Mouse (Mus musculus) gonadal fat pad, adult 2 months (tissue): ENCODE measurements around the gene Lingo1. TPM values are rescaled to one million over a fixed set of nuclear protein-coding genes. Genes with fewer than 3 reads are reported as not detected.

ENCODE experiments used
- DNase-seq: peaks from one replicate; pipeline ENCODE4 v3.0.0-alpha.2; 2012; ENCODE audit warnings: low read depth
- polyA plus RNA-seq: library from polyadenylated mRNA; depleted of rRNA; stranded (reverse); fragments of >200 nt; gene quantifications from 2 replicates; pipeline ENCODE4 v1.2.3, GENCODE M21; 2012

The Lingo1 gene
- polyA plus RNA-seq, 1 experiment, result 153 TPM

- no peak for DNase-seq
Measured at GRCm38 (mm10) chr9:56678929-56679681, 117.2 kb downstream of the Lingo1 start.

DNA sequence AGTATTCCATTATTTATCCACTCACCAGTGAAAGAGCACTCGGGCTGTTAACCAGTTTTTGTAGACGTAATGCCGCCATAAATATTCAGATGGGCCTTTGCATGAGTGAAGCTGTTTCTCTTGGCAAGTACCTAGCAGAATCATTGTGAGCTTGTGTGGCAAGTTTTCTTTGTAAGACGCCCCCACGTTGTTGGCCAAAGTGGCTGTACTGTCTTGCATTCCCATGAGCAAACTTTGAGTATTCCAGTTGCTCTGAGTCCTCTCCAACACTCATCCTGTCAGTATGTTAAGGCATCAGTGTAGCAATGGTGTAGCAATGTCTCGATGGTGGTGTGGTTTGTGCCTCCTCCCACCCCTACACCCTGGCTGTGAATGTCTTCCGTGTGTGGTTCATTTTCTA is 120.6 kb downstream of the Lingo1 start:
- peak; percentile 79 for DNase-seq

GRCm38 (mm10) chr9:56669605-56670221 is 126.6 kb downstream of the Lingo1 start:
- DNase-seq, result no peak

DNA sequence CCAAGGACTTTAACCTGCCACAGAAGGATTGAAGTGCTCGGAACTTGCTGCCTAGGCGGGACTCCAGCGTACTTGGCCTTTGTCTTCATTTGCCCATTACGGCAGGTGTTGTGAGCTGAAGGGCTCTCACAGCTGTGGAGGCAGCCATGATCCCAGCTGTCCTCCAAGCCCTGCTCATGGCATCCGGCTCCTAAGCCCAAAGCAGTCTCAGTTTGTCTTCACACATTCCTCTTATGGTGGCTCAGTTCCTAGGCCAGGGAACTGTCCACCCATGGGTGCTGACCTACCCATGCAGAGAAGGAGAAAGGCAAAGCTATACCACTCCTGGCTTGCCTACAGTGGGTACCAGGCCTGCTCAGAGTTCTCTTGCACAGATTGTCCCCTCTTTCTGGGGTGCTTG is 132.1 kb downstream of the Lingo1 start:
- DNase-seq, result no peak

GRCm38 (mm10) chr9:56662946-56663345 is 133.3 kb downstream of the Lingo1 start:
- DNase-seq, result no peak

- no peak for DNase-seq
Measured at GRCm38 (mm10) chr9:56662405-56662804, 133.9 kb downstream of the Lingo1 start.

DNA sequence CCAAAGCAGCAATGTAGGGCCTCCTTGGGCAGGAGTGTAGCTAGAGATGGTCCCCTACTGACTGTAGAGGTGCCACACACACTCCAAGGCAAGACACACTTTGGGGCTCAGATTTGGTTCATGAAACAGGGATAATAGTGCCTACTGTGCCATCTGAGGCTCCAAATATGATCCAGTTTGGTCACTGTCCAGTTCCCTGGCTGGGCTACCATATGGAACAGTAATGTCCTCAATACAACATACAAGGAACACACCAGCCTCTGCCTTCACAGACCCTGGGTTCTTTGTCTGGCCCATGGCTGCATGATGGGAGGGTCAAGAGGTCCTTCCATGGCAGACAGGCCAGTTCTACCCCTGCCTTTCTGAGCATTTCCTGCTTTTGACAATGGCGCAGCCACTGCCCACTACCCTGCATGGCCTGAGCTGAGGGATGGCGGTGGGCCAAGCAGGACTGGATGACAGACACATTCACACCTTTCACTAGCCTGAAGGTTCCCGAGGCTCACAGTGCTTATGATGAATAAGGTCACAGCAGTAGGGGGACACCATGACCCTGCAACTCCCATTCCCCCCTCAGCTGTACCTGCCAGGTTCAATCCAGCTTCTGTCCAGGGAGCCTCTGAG is 134.9 kb downstream of the Lingo1 start:
- no peak for DNase-seq

DNA sequence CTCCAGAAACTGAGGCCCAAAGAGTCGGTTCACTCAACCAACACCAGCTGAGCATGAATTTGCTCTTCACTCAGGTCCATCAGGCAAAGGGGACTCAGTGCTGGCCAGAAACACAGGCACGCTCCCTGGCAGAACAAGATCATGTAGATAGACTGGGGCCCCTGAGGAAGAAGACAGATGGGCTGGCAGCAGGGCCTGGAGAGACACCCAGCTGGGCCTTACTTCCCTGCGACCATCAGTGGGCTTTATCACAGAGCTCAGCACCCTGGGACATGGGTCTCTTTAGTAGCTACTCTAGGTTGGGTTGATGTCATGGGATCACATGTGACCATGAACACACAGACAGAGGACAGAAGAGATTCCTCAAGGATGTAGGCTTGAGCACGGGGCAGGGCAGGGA is 137.7 kb downstream of the Lingo1 start:
- DNase-seq, result no peak

- no peak for DNase-seq
Measured at GRCm38 (mm10) chr9:56657996-56658398, 138.3 kb downstream of the Lingo1 start.

DNA sequence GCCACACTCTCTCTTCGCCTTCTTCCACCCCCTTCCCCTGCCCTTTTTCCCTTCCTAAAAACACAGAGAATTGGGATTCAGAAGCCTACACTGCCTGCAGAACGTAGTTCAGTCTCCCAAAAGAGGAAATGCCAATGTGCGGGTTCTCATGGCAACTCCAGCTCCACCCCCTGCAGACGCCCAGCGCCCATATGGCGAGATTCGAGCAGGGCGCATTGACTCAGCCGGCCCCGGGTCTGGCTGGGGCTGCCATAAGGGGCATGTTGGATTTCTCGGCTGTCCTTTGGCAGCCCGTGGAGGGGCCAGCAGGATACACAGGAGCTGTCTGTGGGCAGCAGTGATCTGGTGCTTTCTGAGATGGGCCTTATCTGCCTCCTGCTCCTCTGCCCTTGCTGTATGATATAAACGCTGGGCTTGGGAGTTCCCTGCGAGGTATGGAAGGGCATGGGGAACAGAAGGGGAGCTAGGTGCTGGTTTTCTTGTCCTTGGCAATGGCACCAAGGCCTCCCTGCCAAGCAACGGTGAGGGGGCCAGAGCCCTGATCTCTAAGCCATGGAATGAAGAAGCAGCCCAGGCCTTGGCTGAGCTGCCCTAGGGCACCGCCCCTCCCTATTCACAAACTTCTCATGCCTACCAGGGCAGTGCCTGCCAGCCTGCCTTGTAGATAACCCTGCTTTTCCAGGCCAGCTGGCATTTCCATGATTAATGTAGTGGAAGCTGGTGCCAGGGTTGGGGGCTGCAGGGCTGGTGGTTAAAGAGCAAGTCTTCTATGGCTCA is 139.3 kb downstream of the Lingo1 start:
- DNase-seq, result no peak

GRCm38 (mm10) chr9:56655167-56655566 is 141.1 kb downstream of the Lingo1 start:
- DNase-seq, result no peak

GRCm38 (mm10) chr9:56652551-56652950 is 143.7 kb downstream of the Lingo1 start:
- no peak for DNase-seq

- no peak for DNase-seq
Measured at GRCm38 (mm10) chr9:56651586-56651985, 144.7 kb downstream of the Lingo1 start.

GRCm38 (mm10) chr9:56646227-56647025 is 149.8 kb downstream of the Lingo1 start:
- no peak for DNase-seq

DNA sequence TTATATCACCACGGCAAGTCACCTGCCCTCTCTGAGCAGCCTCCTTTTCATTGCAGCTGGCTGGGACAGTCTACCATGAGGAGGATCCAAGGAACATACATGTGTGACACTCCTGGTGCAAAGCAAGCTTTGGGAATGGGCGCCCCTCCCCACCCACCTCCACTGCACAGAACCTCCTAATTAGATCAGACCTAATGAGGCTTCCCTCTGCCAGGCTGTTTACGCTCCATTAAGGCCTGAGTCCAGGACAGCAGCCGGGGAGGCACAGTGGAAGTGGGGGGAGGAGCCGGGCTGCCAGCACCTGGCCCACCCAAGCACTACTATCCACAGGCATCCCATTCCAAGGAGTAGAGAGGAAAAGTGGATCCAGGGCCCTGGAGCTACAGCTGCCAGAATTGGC is 152.8 kb downstream of the Lingo1 start:
- DNase-seq, result no peak

DNA sequence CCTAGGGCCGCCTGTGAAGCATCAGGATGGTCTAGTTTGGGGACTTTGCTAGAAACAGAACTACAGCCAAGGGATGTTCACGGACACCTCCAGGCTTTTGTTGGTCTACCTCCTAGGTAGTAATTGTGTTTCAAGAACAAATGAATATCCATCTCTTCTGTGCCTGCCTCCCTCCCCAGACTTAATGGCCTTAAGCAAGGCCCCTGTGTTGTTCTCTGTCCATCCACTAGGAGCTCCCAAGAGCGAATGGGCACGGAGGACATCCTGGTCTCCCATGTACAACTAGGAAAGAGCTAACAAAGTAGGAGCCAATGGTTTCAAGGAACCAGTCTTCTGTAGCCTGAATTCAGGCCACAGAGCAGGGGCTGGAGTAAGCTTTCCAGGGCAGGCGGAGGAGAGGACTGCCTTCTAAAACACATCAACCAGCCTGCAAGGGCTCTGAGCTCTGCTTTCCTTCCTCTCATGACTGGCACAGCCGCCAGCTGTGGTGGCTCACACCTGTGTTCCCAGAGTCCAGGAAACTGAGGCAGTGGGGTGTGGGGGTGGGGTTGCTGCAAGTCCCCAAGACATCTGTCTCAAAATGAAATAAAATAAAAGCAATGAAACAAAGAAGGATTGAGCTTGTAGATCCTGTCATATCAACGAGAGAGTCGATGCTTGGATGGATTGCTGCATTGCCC is 157.9 kb downstream of the Lingo1 start:
- DNase-seq, result no peak

DNA sequence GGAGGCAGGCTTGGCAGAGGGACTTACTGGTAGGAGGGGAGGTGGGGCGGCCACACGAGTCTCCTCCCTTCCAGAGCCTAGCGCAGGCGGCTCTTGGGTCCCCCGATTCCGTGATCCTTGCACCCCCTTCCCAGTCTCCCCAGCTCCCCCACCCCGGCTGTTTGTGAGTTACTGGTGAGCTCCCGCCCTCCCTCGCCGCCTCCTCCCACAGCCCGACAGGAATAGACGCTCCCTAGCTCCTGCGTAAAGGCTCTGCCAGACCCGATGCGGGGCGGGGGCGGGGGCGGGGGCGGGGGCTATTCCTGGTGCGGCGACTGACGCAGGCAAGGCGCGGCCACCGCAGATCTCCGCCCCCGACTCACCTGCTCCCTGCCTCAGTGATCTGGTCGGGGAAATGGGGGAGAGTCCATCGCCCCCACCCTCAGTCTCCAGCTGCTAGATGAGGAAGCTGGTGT is 158.8 kb downstream of the Lingo1 start:
- DNase-seq, result no peak

GRCm38 (mm10) chr9:56636766-56637402 is 159.4 kb downstream of the Lingo1 start:
- peak; percentile 58 for DNase-seq

DNA sequence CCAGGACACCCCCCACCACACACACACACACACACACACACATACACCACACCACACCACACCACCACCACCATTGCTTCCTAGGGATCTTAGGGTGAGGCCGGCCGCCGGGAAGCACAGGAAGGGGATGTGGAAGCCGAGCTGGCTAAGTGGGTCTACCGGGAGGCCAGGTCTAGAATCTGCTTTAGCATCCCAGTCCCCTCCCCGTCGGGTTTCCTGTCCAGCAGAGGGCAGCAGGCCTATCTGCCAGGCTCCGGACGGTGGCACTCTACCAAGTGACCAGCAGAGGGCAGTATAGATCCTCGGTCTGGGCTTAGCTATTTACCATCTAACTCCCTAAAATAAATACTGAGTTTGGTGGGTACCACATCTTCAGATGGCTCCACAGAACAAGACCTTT is 160.1 kb downstream of the Lingo1 start:
- no peak for DNase-seq

GRCm38 (mm10) chr9:56635498-56636121 is 160.7 kb downstream of the Lingo1 start:
- DNase-seq, result no peak
